Mouse (Mus musculus): ENCODE data around the gene Shprh. TPM values are rescaled to one million over a fixed set of nuclear protein-coding genes. Genes with fewer than 3 reads are reported as not detected.

Shprh gene
- 25.8 and 33.4 TPM in 2 replicates for polyA plus RNA-seq (2014; fragmentation: Nextera tagmentation; extraction: Ambion mirVana)

DNA sequence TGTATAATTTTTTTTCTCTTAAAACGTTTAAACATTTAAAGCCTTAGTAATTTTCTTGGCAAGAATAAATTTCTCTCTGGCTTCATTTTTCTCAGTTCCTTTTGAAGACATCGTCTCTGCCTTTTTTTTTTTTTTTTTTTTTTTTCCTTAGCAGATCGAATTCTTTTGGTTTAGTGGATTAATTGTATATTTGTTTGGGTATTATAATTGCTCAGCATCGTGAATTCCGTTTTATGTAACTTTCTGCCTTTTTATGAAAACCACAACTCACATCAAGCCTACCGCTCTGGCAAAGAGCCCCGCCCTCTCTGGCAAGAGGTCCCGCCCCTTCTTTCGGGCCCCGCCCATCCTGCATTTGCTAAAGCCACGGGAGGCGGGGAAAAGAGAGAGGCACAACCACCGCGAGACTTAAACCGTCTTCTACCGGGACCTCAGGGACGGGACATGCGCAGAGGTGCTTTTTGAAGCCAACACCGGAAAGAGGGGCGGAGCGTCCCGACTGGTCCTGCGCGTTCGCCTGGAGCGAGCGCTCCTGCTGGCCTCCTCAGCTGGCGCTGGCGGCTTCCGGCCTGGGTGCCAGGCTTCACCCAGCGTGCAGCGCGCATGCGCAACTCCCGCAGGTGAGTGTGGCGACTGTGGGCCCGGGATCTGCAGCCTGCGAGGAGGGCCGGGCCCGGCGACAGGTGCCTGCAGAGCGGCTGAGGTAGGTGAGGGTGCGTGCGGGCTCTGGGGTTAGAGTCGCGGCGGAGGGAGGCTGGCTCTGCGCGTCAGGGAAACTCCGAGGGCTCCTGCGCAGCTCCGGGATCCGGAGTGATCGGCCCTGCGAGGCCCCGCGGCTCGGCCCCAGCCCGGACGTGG, at the start of gene Shprh:
TSS of gene Shprh (plus strand) at position 544 of the 858 bp plus-strand sequence.
- Histone ChIP-seq H3K9ac (replicated peaks; ENCODE audit: low read length) (peak within 1 kb of the TSS; percentile 82), H3K27ac (replicated peaks; ENCODE audit: low read depth, low read length) (peak within 1 kb of the TSS; percentile 43), H3K4me3 (replicated peaks; ENCODE audit: low read depth, low read length) (peak within 1 kb of the TSS; percentile 97), H3K36me3 (ENCODE audit: control insufficient read depth, insufficient read depth, low read length) (peaks cover 19% of the 10 kb centered on the region), H3K4me1 (ENCODE audit: control insufficient read depth, insufficient read depth, low read length) (peaks cover 27% of the 10 kb centered on the region), H3K4me2 (ENCODE audit: low read length) (peak within 1 kb of the TSS; percentile 72), H3K9me3 (ENCODE audit: control insufficient read depth, low read length) (no peaks in the 10 kb centered on the region), H3K27me3 (ENCODE audit: control insufficient read depth, insufficient read depth, low read length) (no peaks in the 10 kb centered on the region)
- WGBS = 2% methylated on average over 60 of the region's 60 CpGs
- DNase-seq = peak; percentile 99
- ATAC-seq (ENCODE audit: low FRiP score, low TSS enrichment) = peak; percentile 99

DNA sequence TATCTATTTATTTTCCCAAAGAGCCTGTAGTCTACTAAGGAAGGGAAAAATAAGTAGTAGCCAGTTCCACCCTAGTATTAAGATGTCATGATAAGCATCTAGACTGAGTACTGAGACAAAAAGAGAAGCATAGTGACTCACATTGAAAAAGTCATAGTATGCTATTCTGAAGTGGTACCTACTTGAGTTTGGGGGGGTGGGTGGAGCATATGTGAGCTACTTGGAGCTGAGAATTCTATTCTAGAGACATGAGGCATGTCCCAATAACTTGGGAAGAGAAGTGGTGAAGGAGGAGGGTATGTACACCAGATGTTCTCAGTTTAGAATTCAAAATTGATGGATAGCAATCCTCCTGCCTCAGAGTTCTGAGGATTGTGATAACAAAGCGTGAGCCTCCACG, 27.4 kb upstream of the Shprh start:
- H3K4me2 ChIP-seq (ENCODE audit: low read length) = no peak overlapping the region
- no peak overlapping the region for H3K27ac ChIP-seq (replicated peaks; ENCODE audit: low read depth, low read length)
- H3K27me3 ChIP-seq (ENCODE audit: control insufficient read depth, insufficient read depth, low read length) = no peaks in the 10 kb centered on the region
- 98% methylated on average over 2 of the region's 2 CpGs for WGBS
- ATAC-seq (ENCODE audit: low FRiP score, low TSS enrichment) = no peak
- H3K4me3 ChIP-seq (replicated peaks; ENCODE audit: low read depth, low read length) = no peak overlapping the region
- no peaks in the 10 kb centered on the region for H3K36me3 ChIP-seq (ENCODE audit: control insufficient read depth, insufficient read depth, low read length)
- no peaks in the 10 kb centered on the region for H3K4me1 ChIP-seq (ENCODE audit: control insufficient read depth, insufficient read depth, low read length)
- H3K9me3 ChIP-seq (ENCODE audit: control insufficient read depth, low read length) = no peaks in the 10 kb centered on the region
- no peak for DNase-seq
- H3K9ac ChIP-seq (replicated peaks; ENCODE audit: low read length) = no peak overlapping the region

DNA sequence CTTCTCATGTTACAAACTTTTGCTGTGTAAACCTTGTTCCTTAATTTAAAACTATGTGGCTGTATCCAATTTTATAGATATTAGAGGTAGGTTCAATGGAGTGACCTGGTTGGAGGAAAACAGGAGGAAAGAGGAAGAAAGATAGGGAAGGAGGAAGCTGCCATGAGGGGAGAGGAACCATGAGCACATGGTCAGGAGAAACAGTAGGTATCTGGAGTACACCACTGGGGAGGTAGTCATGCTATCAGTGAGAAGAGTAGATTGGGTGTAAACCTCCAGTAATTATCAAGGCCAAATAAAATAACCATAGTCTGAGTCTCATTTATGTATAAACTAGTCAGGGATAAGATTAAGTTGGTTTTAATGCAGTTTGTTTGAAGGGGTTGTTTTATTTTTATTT, 3.6 kb upstream of the Shprh start:
- no peaks in the 10 kb centered on the region for H3K36me3 ChIP-seq (ENCODE audit: control insufficient read depth, insufficient read depth, low read length)
- no peak for ATAC-seq (ENCODE audit: low FRiP score, low TSS enrichment)
- no peak for DNase-seq
- H3K9me3 ChIP-seq (ENCODE audit: control insufficient read depth, low read length) = no peaks in the 10 kb centered on the region
- H3K27me3 ChIP-seq (ENCODE audit: control insufficient read depth, insufficient read depth, low read length) = no peaks in the 10 kb centered on the region
- H3K4me3 ChIP-seq (replicated peaks; ENCODE audit: low read depth, low read length) = no peak overlapping the region
- H3K27ac ChIP-seq (replicated peaks; ENCODE audit: low read depth, low read length) = no peak overlapping the region
- H3K9ac ChIP-seq (replicated peaks; ENCODE audit: low read length) = no peak overlapping the region
- H3K4me2 ChIP-seq (ENCODE audit: low read length) = no peak overlapping the region
- peaks cover 7% of the 10 kb centered on the region; the same call in 1 of the 2 replicates for H3K4me1 ChIP-seq (ENCODE audit: control insufficient read depth, insufficient read depth, low read length)

DNA sequence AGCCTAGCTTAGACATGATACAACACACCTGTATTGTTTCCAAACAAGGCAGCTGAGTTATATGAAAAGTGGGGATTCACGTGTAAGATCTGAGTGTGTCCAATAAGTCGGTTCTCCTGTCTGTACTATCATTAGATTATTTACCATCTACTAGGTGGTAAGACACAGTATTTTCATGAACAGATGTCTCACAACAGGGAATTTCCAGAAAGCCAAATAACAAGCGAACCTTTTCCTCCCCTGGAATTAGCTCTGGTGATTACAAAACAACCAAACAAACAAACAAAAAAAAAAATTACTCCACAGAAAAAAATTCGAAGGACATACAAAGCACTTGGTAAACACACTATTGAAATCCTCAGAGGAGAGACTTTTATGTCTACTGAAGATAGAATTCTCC, 781 bp upstream of the Shprh start:
- Histone ChIP-seq H3K4me2 (ENCODE audit: low read length) (peak overlapping the region; percentile 72), H3K4me3 (replicated peaks; ENCODE audit: low read depth, low read length) (no peak overlapping the region), H3K4me1 (ENCODE audit: control insufficient read depth, insufficient read depth, low read length) (peaks cover 26% of the 10 kb centered on the region), H3K9ac (replicated peaks; ENCODE audit: low read length) (no peak overlapping the region), H3K27ac (replicated peaks; ENCODE audit: low read depth, low read length) (no peak overlapping the region), H3K9me3 (ENCODE audit: control insufficient read depth, low read length) (no peaks in the 10 kb centered on the region), H3K36me3 (ENCODE audit: control insufficient read depth, insufficient read depth, low read length) (peaks cover 16% of the 10 kb centered on the region), H3K27me3 (ENCODE audit: control insufficient read depth, insufficient read depth, low read length) (no peaks in the 10 kb centered on the region)
- DNase-seq = no peak
- 89% methylated on average over 4 of the region's 4 CpGs for WGBS
- no peak for ATAC-seq (ENCODE audit: low FRiP score, low TSS enrichment)

DNA sequence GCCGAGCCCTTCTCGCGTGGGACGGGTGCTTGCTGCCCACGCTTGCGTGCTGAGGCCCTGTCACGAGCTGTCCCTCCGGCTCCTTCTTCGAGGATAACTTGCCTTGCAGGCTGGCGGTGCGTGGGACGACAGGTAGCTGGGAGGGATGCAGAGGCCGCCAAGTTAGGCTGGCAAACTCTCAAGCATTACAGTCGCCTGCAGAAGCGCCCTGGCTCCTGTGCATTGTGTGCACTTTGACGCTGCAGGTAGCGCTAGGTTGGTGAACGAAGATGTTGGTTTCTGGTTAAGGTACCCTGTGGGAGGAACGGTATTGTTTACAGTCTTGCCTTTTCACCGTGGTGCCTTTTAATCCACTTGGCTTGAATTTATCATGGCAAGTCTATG, 507 bp downstream of the Shprh start:
- peak overlapping the region; percentile 82 for H3K9ac ChIP-seq (replicated peaks; ENCODE audit: low read length)
- no peak for DNase-seq

DNA sequence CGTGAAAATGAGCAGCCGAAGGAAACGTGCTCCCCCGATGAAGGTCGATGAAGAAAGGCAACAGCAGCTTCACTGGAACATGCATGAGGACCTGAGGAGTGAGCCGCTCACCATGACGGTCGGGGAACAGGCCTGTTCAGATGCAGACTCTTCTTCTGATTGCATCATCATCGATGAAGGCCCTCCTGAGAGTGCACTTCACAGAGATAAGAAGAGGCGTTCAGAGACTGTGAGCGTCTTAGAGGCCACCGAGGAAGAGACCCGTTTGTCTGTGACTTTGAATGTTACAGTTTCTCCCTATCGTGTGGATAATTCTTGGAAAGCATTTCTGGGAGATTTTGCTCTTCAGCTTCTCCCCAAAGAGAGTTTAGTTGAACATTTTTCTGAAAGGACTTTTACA, 2.4 kb downstream of the Shprh start:
- no peak overlapping the region for H3K4me3 ChIP-seq (replicated peaks; ENCODE audit: low read depth, low read length)

More for the DNA sequence above, 507 bp downstream of the Shprh start:
- Histone ChIP-seq H3K36me3 (ENCODE audit: control insufficient read depth, insufficient read depth, low read length) (peaks cover 22% of the 10 kb centered on the region), H3K4me3 (replicated peaks; ENCODE audit: low read depth, low read length) (peak overlapping the region; percentile 97), H3K27me3 (ENCODE audit: control insufficient read depth, insufficient read depth, low read length) (no peaks in the 10 kb centered on the region), H3K4me2 (ENCODE audit: low read length) (peak overlapping the region; percentile 72), H3K27ac (replicated peaks; ENCODE audit: low read depth, low read length) (peak overlapping the region; percentile 43), H3K9me3 (ENCODE audit: control insufficient read depth, low read length) (no peaks in the 10 kb centered on the region), H3K4me1 (ENCODE audit: control insufficient read depth, insufficient read depth, low read length) (peaks cover 27% of the 10 kb centered on the region)
- WGBS = under 1% methylated on average over 20 of the region's 20 CpGs
- ATAC-seq (ENCODE audit: low FRiP score, low TSS enrichment) = no peak; the same call in 1 of the 2 replicates

DNA sequence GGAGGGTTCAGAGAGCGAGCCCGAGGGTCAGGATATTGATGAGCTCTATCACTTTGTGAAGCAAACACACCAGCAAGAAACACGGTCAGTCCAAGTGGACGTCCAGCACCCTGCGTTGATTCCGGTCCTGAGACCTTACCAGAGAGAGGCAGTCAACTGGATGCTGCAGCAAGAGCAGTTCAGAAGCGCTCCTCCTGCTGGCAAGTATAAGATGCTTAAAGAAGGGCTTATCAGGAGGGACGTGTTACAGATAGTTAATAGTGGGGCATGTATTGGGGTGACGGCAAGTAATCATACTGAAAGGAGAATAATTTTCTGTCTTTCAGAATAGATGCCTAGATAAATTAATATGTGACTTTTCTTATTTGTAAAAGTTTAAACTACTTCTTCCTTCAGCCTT, 7.8 kb downstream of the Shprh start:
- H3K9me3 ChIP-seq (ENCODE audit: control insufficient read depth, low read length) = no peaks in the 10 kb centered on the region
- H3K4me1 ChIP-seq (ENCODE audit: control insufficient read depth, insufficient read depth, low read length) = peaks cover 12% of the 10 kb centered on the region; the same call in 1 of the 2 replicates
- peaks cover 68% of the 10 kb centered on the region for H3K36me3 ChIP-seq (ENCODE audit: control insufficient read depth, insufficient read depth, low read length)
- H3K4me2 ChIP-seq (ENCODE audit: low read length) = no peak overlapping the region
- no peak overlapping the region for H3K27ac ChIP-seq (replicated peaks; ENCODE audit: low read depth, low read length)
- ATAC-seq (ENCODE audit: low FRiP score, low TSS enrichment) = no peak
- DNase-seq = peak; percentile 16
- WGBS = 87% methylated on average over 9 of the region's 9 CpGs
- H3K4me3 ChIP-seq (replicated peaks; ENCODE audit: low read depth, low read length) = no peak overlapping the region
- H3K27me3 ChIP-seq (ENCODE audit: control insufficient read depth, insufficient read depth, low read length) = no peaks in the 10 kb centered on the region
- no peak overlapping the region for H3K9ac ChIP-seq (replicated peaks; ENCODE audit: low read length)

More for the DNA sequence above, 2.4 kb downstream of the Shprh start:
- H3K9me3 ChIP-seq (ENCODE audit: control insufficient read depth, low read length) = no peaks in the 10 kb centered on the region
- ATAC-seq (ENCODE audit: low FRiP score, low TSS enrichment) (no peak), DNase-seq (no peak)
- 94% methylated on average over 14 of the region's 14 CpGs for WGBS
- peaks cover 27% of the 10 kb centered on the region for H3K4me1 ChIP-seq (ENCODE audit: control insufficient read depth, insufficient read depth, low read length)
- no peaks in the 10 kb centered on the region for H3K27me3 ChIP-seq (ENCODE audit: control insufficient read depth, insufficient read depth, low read length)
- peaks cover 38% of the 10 kb centered on the region for H3K36me3 ChIP-seq (ENCODE audit: control insufficient read depth, insufficient read depth, low read length)
- H3K9ac ChIP-seq (replicated peaks; ENCODE audit: low read length) = no peak overlapping the region
- H3K4me2 ChIP-seq (ENCODE audit: low read length) = no peak overlapping the region
- no peak overlapping the region for H3K27ac ChIP-seq (replicated peaks; ENCODE audit: low read depth, low read length)

DNA sequence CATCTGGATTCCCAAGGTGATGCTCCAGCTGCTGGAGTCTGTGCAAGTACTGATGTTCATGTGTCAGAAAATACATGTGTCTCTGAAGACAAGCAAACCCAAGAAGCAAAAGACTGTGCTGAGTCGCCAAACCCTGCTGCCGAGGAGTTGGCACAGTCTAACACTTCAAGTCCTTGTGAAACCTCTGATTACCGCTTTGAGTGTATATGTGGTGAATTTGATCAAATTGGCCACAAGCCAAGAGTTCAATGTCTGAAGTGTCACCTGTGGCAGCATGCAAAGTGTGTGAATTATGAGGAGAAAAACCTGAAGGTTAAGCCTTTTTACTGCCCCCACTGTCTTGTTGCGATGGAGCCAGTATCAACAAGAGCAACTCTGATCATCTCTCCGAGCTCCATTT, 15.3 kb downstream of the Shprh start:
- WGBS = 95% methylated on average over 5 of the region's 5 CpGs
- Histone ChIP-seq H3K36me3 (ENCODE audit: control insufficient read depth, insufficient read depth, low read length) (peaks cover 80% of the 10 kb centered on the region), H3K4me3 (replicated peaks; ENCODE audit: low read depth, low read length) (no peak overlapping the region), H3K4me2 (ENCODE audit: low read length) (no peak overlapping the region), H3K9ac (replicated peaks; ENCODE audit: low read length) (no peak overlapping the region), H3K9me3 (ENCODE audit: control insufficient read depth, low read length) (no peaks in the 10 kb centered on the region), H3K4me1 (ENCODE audit: control insufficient read depth, insufficient read depth, low read length) (no peaks in the 10 kb centered on the region), H3K27ac (replicated peaks; ENCODE audit: low read depth, low read length) (no peak overlapping the region), H3K27me3 (ENCODE audit: control insufficient read depth, insufficient read depth, low read length) (no peaks in the 10 kb centered on the region)
- ATAC-seq (ENCODE audit: low FRiP score, low TSS enrichment) (no peak), DNase-seq (no peak)

DNA sequence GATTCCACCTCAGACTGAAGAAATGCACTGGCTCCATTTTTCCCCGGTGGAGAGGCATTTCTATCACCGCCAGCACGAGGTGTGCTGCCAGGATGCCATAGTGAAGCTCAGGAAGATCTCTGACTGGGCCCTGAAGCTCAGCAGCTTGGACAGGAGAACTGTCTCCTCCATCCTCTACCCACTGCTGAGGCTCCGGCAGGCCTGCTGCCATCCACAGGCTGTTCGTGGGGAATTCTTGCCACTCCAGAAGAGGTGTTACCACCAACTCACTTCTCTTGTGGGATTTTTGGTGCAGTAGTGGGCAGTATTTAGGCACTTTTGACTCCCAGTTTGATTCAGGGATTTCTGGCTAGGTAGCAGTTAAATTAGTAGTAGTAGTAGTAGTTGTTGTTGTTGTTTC, 21.0 kb downstream of the Shprh start:
- WGBS = 94% methylated on average over 5 of the region's 5 CpGs
- H3K9me3 ChIP-seq (ENCODE audit: control insufficient read depth, low read length) = no peaks in the 10 kb centered on the region
- ATAC-seq (ENCODE audit: low FRiP score, low TSS enrichment) = no peak
- no peak for DNase-seq
- H3K4me1 ChIP-seq (ENCODE audit: control insufficient read depth, insufficient read depth, low read length) = no peaks in the 10 kb centered on the region
- H3K4me3 ChIP-seq (replicated peaks; ENCODE audit: low read depth, low read length) = no peak overlapping the region
- H3K36me3 ChIP-seq (ENCODE audit: control insufficient read depth, insufficient read depth, low read length) = peaks cover 88% of the 10 kb centered on the region
- no peaks in the 10 kb centered on the region for H3K27me3 ChIP-seq (ENCODE audit: control insufficient read depth, insufficient read depth, low read length)
- H3K27ac ChIP-seq (replicated peaks; ENCODE audit: low read depth, low read length) = no peak overlapping the region
- no peak overlapping the region for H3K9ac ChIP-seq (replicated peaks; ENCODE audit: low read length)
- H3K4me2 ChIP-seq (ENCODE audit: low read length) = no peak overlapping the region

Data from midbrain, embryonic 14.5 days (tissue).